Mouse (Mus musculus) brain, embryonic 14.5 days (tissue): ENCODE measurements around the gene Bcl2l1. TPM values are rescaled to one million over a fixed set of nuclear protein-coding genes. Genes with fewer than 3 reads are reported as not detected.

ENCODE experiments used
- DNase-seq: peaks from one replicate; pipeline ENCODE4 v3.0.0-alpha.2; 2011; ENCODE audit warnings: low read depth
- CTCF ChIP-seq: fragments of 200-500 bp; IDR thresholded peaks from 2 replicates; pipeline ENCODE4 v1.5.1; 2012; ENCODE audit warnings: inconsistent platforms, mild to moderate bottlenecking, moderate library complexity, borderline replicate concordance; ENCODE audit not compliant: insufficient read depth, insufficient read length; ENCODE audit errors: extremely low read depth
- POLR2A ChIP-seq: fragments of 200-500 bp; IDR thresholded peaks from 2 replicates; pipeline ENCODE4 v1.6.1; 2012; ENCODE audit warnings: mild to moderate bottlenecking, inconsistent platforms, borderline replicate concordance; ENCODE audit not compliant: poor library complexity, insufficient read depth, insufficient read length, severe bottlenecking; ENCODE audit errors: extremely low read depth
- polyA plus RNA-seq: library from polyadenylated mRNA; depleted of rRNA; stranded (reverse); fragments of >200 nt; gene quantifications from 2 replicates; pipeline ENCODE4 v1.2.3, GENCODE M21; 2012

Bcl2l1 gene
- polyA plus RNA-seq, 1 experiment, result 129 TPM

- TF ChIP-seq POLR2A (no peak), CTCF (no peak)
Measured at GRCm38 (mm10) chr2:152821023-152821422, 10.5 kb downstream of the Bcl2l1 start.

GRCm38 (mm10) chr2:152820369-152820768 lies 11.2 kb downstream of the Bcl2l1 start:
- peak; percentile 54 for DNase-seq
- no peak for TF ChIP-seq POLR2A
- no peak for TF ChIP-seq CTCF

More at GRCm38 (mm10) chr2:152821023-152821422, 10.5 kb downstream of the Bcl2l1 start:
- DNase-seq, result no peak

GRCm38 (mm10) chr2:152819926-152820325 lies 11.6 kb downstream of the Bcl2l1 start:
- no peak for TF ChIP-seq CTCF
- TF ChIP-seq POLR2A, result no peak
- peak; percentile 32 for DNase-seq

- TF ChIP-seq CTCF (no peak), POLR2A (no peak)
- no peak for DNase-seq
Measured at GRCm38 (mm10) chr2:152819097-152819624, 12.4 kb downstream of the Bcl2l1 start.

- TF ChIP-seq CTCF (no peak), POLR2A (no peak)
- DNase-seq, result no peak
Measured at GRCm38 (mm10) chr2:152818679-152819078, 12.8 kb downstream of the Bcl2l1 start.

GRCm38 (mm10) chr2:152817596-152818291 lies 13.8 kb downstream of the Bcl2l1 start:
- DNase-seq, result peak; percentile 85
- TF ChIP-seq CTCF (no peak), POLR2A (no peak)

- no peak for DNase-seq
- TF ChIP-seq CTCF (no peak), POLR2A (no peak)
Measured at GRCm38 (mm10) chr2:152816657-152817348, 14.7 kb downstream of the Bcl2l1 start.

GRCm38 (mm10) chr2:152815879-152816656 lies 15.5 kb downstream of the Bcl2l1 start:
- DNase-seq, result no peak
- no peak for TF ChIP-seq POLR2A

- TF ChIP-seq CTCF, result no peak
- no peak for TF ChIP-seq POLR2A
- no peak for DNase-seq
Measured at GRCm38 (mm10) chr2:152814213-152814874, 17.2 kb downstream of the Bcl2l1 start.

GRCm38 (mm10) chr2:152813232-152813631 lies 18.3 kb downstream of the Bcl2l1 start:
- DNase-seq, result no peak
- no peak for TF ChIP-seq POLR2A
- TF ChIP-seq CTCF, result no peak

- no peak for DNase-seq
- TF ChIP-seq POLR2A, result no peak
- no peak for TF ChIP-seq CTCF
Measured at GRCm38 (mm10) chr2:152811336-152812165, 20.0 kb downstream of the Bcl2l1 start.

GRCm38 (mm10) chr2:152810158-152810941 lies 21.2 kb downstream of the Bcl2l1 start:
- TF ChIP-seq CTCF (no peak), POLR2A (no peak)

GRCm38 (mm10) chr2:152808178-152808577 lies 23.4 kb downstream of the Bcl2l1 start:
- TF ChIP-seq POLR2A (no peak), CTCF (no peak)
- no peak for DNase-seq

More at GRCm38 (mm10) chr2:152810158-152810941, 21.2 kb downstream of the Bcl2l1 start:
- no peak for DNase-seq
